Mouse (Mus musculus): ENCODE data around the gene Stk19. TPM values are rescaled to one million over a fixed set of nuclear protein-coding genes. Genes with fewer than 3 reads are reported as not detected.

The Stk19 gene
- polyA plus RNA-seq, 1 experiment from 2014 or later: 19.6 TPM

- ATAC-seq (ENCODE audit: insufficient number of reproducible peaks, low FRiP score): no peak
- WGBS: 65% methylated on average over 13 of the region's 13 CpGs
- Histone ChIP-seq H3K27ac (ENCODE audit: poor library complexity, severe bottlenecking) (no peak overlapping the region), H3K9ac (no peak overlapping the region), H3K9me3 (replicated peaks) (no peaks in the 10 kb centered on the region), H3K27me3 (replicated peaks) (peaks cover 21% of the 10 kb centered on the region; the same call in 1 of the 2 replicates), H3K36me3 (peaks cover 9% of the 10 kb centered on the region; the same call in 1 of the 2 replicates), H3K4me3 (no peak overlapping the region), H3K4me1 (replicated peaks) (no peaks in the 10 kb centered on the region), H3K4me2 (no peak overlapping the region)
Measured at GRCm38 (mm10) chr17:34861704-34862415, 25.1 kb upstream of the Stk19 start.

- WGBS: 82% methylated on average over 9 of the region's 9 CpGs
- Histone ChIP-seq H3K36me3 (peaks cover 21% of the 10 kb centered on the region), H3K9ac (no peak overlapping the region), H3K4me3 (no peak overlapping the region), H3K27ac (ENCODE audit: poor library complexity, severe bottlenecking) (no peak overlapping the region), H3K9me3 (replicated peaks) (no peaks in the 10 kb centered on the region), H3K4me2 (no peak overlapping the region), H3K27me3 (replicated peaks) (peaks cover 21% of the 10 kb centered on the region; the same call in 1 of the 2 replicates), H3K4me1 (replicated peaks) (no peaks in the 10 kb centered on the region)
- ATAC-seq (ENCODE audit: insufficient number of reproducible peaks, low FRiP score): no peak
Measured at GRCm38 (mm10) chr17:34860514-34860913, 23.8 kb upstream of the Stk19 start.

- no peak overlapping the region for H3K27ac ChIP-seq (ENCODE audit: poor library complexity, severe bottlenecking)
- peaks cover 39% of the 10 kb centered on the region for H3K36me3 ChIP-seq
- H3K4me2 ChIP-seq: no peak overlapping the region
- no peak overlapping the region for H3K9ac ChIP-seq
- no peaks in the 10 kb centered on the region for H3K4me1 ChIP-seq (replicated peaks)
- 76% methylated on average over 4 of the region's 4 CpGs for WGBS
- peaks cover 18% of the 10 kb centered on the region; the same call in 1 of the 2 replicates for H3K27me3 ChIP-seq (replicated peaks)
- no peak for ATAC-seq (ENCODE audit: insufficient number of reproducible peaks, low FRiP score)
- H3K4me3 ChIP-seq: no peak overlapping the region
- H3K9me3 ChIP-seq (replicated peaks): no peaks in the 10 kb centered on the region
Measured at GRCm38 (mm10) chr17:34858670-34859069, 21.9 kb upstream of the Stk19 start.

GRCm38 (mm10) chr17:34855825-34856224 is 19.1 kb upstream of the Stk19 start:
- no peak overlapping the region for H3K27ac ChIP-seq (ENCODE audit: poor library complexity, severe bottlenecking)
- no peak overlapping the region for H3K4me2 ChIP-seq
- ATAC-seq (ENCODE audit: insufficient number of reproducible peaks, low FRiP score): no peak
- H3K4me3 ChIP-seq: no peak overlapping the region
- H3K9me3 ChIP-seq (replicated peaks): no peaks in the 10 kb centered on the region
- no peaks in the 10 kb centered on the region for H3K27me3 ChIP-seq (replicated peaks)
- WGBS: 39% methylated on average over 3 of the region's 3 CpGs
- H3K36me3 ChIP-seq: peaks cover 55% of the 10 kb centered on the region
- peaks cover 7% of the 10 kb centered on the region for H3K4me1 ChIP-seq (replicated peaks)
- no peak overlapping the region for H3K9ac ChIP-seq

- Histone ChIP-seq H3K4me1 (replicated peaks) (peaks cover 10% of the 10 kb centered on the region), H3K9me3 (replicated peaks) (no peaks in the 10 kb centered on the region), H3K36me3 (peaks cover 55% of the 10 kb centered on the region), H3K27ac (ENCODE audit: poor library complexity, severe bottlenecking) (no peak overlapping the region), H3K27me3 (replicated peaks) (no peaks in the 10 kb centered on the region), H3K9ac (no peak overlapping the region), H3K4me2 (no peak overlapping the region), H3K4me3 (no peak overlapping the region)
- WGBS: 81% methylated on average over 3 of the region's 3 CpGs
- ATAC-seq (ENCODE audit: insufficient number of reproducible peaks, low FRiP score): no peak
Measured at GRCm38 (mm10) chr17:34854761-34855160, 18.0 kb upstream of the Stk19 start.

- Histone ChIP-seq H3K4me1 (replicated peaks) (peaks cover 16% of the 10 kb centered on the region), H3K9ac (no peak overlapping the region), H3K4me3 (no peak overlapping the region), H3K27me3 (replicated peaks) (no peaks in the 10 kb centered on the region), H3K36me3 (peaks cover 55% of the 10 kb centered on the region), H3K9me3 (replicated peaks) (no peaks in the 10 kb centered on the region), H3K27ac (ENCODE audit: poor library complexity, severe bottlenecking) (no peak overlapping the region), H3K4me2 (no peak overlapping the region)
- WGBS: 72% methylated on average over 8 of the region's 8 CpGs
- ATAC-seq (ENCODE audit: insufficient number of reproducible peaks, low FRiP score): no peak
Measured at GRCm38 (mm10) chr17:34853511-34853910, 16.8 kb upstream of the Stk19 start.

- Histone ChIP-seq H3K27me3 (replicated peaks) (no peaks in the 10 kb centered on the region), H3K27ac (ENCODE audit: poor library complexity, severe bottlenecking) (no peak overlapping the region), H3K9ac (peak overlapping the region; percentile 87), H3K4me3 (peak overlapping the region; percentile 91), H3K4me1 (replicated peaks) (peaks cover 16% of the 10 kb centered on the region), H3K36me3 (peaks cover 61% of the 10 kb centered on the region), H3K9me3 (replicated peaks) (no peaks in the 10 kb centered on the region), H3K4me2 (peak overlapping the region; percentile 92)
- ATAC-seq (ENCODE audit: insufficient number of reproducible peaks, low FRiP score): no peak; the same call in 1 of the 2 replicates
- WGBS: 2% methylated on average over 25 of the region's 25 CpGs
Measured at GRCm38 (mm10) chr17:34850517-34851125, 13.9 kb upstream of the Stk19 start.

GRCm38 (mm10) chr17:34849722-34850516 is 13.2 kb upstream of the Stk19 start, which contains the start of the genes Skiv2l and Nelfe:
TSS of gene Skiv2l (minus strand) at chr17:34850210.
TSS of gene Nelfe (plus strand) at chr17:34850391.
- Histone ChIP-seq H3K27ac (ENCODE audit: poor library complexity, severe bottlenecking) (no peak within 1 kb of the TSS), H3K27me3 (replicated peaks) (no peaks in the 10 kb centered on the region), H3K9ac (peak within 1 kb of the TSS; percentile 87), H3K4me3 (peak within 1 kb of the TSS; percentile 91), H3K9me3 (replicated peaks) (no peaks in the 10 kb centered on the region), H3K4me1 (replicated peaks) (peaks cover 16% of the 10 kb centered on the region), H3K36me3 (peaks cover 61% of the 10 kb centered on the region), H3K4me2 (peak within 1 kb of the TSS; percentile 92)
- peak; percentile 97 for ATAC-seq (ENCODE audit: insufficient number of reproducible peaks, low FRiP score)
- under 1% methylated on average over 64 of the region's 65 CpGs for WGBS

GRCm38 (mm10) chr17:34847615-34848014 is 10.9 kb upstream of the Stk19 start:
- peaks cover 16% of the 10 kb centered on the region for H3K4me1 ChIP-seq (replicated peaks)
- no peak overlapping the region for H3K9ac ChIP-seq
- peaks cover 62% of the 10 kb centered on the region for H3K36me3 ChIP-seq
- H3K27ac ChIP-seq (ENCODE audit: poor library complexity, severe bottlenecking): no peak overlapping the region
- no peaks in the 10 kb centered on the region for H3K9me3 ChIP-seq (replicated peaks)
- 89% methylated on average over 7 of the region's 7 CpGs for WGBS
- no peak overlapping the region for H3K4me3 ChIP-seq
- no peaks in the 10 kb centered on the region for H3K27me3 ChIP-seq (replicated peaks)
- ATAC-seq (ENCODE audit: insufficient number of reproducible peaks, low FRiP score): no peak
- H3K4me2 ChIP-seq: no peak overlapping the region

GRCm38 (mm10) chr17:34847192-34847591 is 10.4 kb upstream of the Stk19 start:
- no peak for ATAC-seq (ENCODE audit: insufficient number of reproducible peaks, low FRiP score)
- Histone ChIP-seq H3K36me3 (peaks cover 62% of the 10 kb centered on the region), H3K9me3 (replicated peaks) (no peaks in the 10 kb centered on the region), H3K27ac (ENCODE audit: poor library complexity, severe bottlenecking) (no peak overlapping the region), H3K27me3 (replicated peaks) (no peaks in the 10 kb centered on the region), H3K4me2 (no peak overlapping the region), H3K4me3 (no peak overlapping the region), H3K4me1 (replicated peaks) (peaks cover 16% of the 10 kb centered on the region), H3K9ac (no peak overlapping the region)
- 79% methylated on average over 6 of the region's 6 CpGs for WGBS

- no peaks in the 10 kb centered on the region for H3K27me3 ChIP-seq (replicated peaks)
- ATAC-seq (ENCODE audit: insufficient number of reproducible peaks, low FRiP score): no peak
- H3K4me2 ChIP-seq: no peak overlapping the region
- peaks cover 83% of the 10 kb centered on the region for H3K36me3 ChIP-seq
- H3K4me3 ChIP-seq: no peak overlapping the region
- H3K27ac ChIP-seq (ENCODE audit: poor library complexity, severe bottlenecking): no peak overlapping the region
- H3K4me1 ChIP-seq (replicated peaks): peaks cover 5% of the 10 kb centered on the region
- H3K9ac ChIP-seq: no peak overlapping the region
- H3K9me3 ChIP-seq (replicated peaks): no peaks in the 10 kb centered on the region
- 90% methylated on average over 13 of the region's 13 CpGs for WGBS
Measured at GRCm38 (mm10) chr17:34844884-34845283, 8.1 kb upstream of the Stk19 start.

All from heart, embryonic 12.5 days (tissue).